Mouse (Mus musculus) erythroblast, embryonic 14.5 days (primary cell): Measurements from ENCODE around the gene Epc2.

Source experiments
- GATA1 ChIP-seq: IDR thresholded peaks from 2 replicates; pipeline ENCODE4 v1.6.1; 2012; ENCODE audit warnings: low read length, inconsistent platforms, mixed read lengths
- TAL1 ChIP-seq: IDR thresholded peaks from 3 replicates; pipeline ENCODE4 v1.6.1; 2012; ENCODE audit warnings: low read length, inconsistent platforms, mixed read lengths

GRCm38 (mm10) chr2:49450931-49451636, at the start of gene Epc2:
- TF ChIP-seq GATA1 (no peak), TAL1 (no peak)
